Mouse (Mus musculus): ENCODE data around the gene Rims3.

Gene Rims3

GRCm38 (mm10) chr4:120891960-120892359 lies 37.3 kb downstream of the Rims3 start:
- no peak for DNase-seq (ENCODE audit: low read depth, low spot score)

- no peak for DNase-seq (ENCODE audit: low read depth, low spot score)
Measured at GRCm38 (mm10) chr4:120892516-120892915, 37.9 kb downstream of the Rims3 start.

- DNase-seq (ENCODE audit: low read depth, low spot score) = no peak
Measured at GRCm38 (mm10) chr4:120893656-120894401, 39.2 kb downstream of the Rims3 start.

GRCm38 (mm10) chr4:120894584-120894983 lies 40.0 kb downstream of the Rims3 start:
- no peak for DNase-seq (ENCODE audit: low read depth, low spot score)

- no peak for DNase-seq (ENCODE audit: low read depth, low spot score)
Measured at GRCm38 (mm10) chr4:120895226-120895625, 40.6 kb downstream of the Rims3 start.

- DNase-seq (ENCODE audit: low read depth, low spot score) = no peak
Measured at GRCm38 (mm10) chr4:120895810-120896584, 41.4 kb downstream of the Rims3 start.

GRCm38 (mm10) chr4:120904533-120904932 lies 49.9 kb downstream of the Rims3 start:
- DNase-seq (ENCODE audit: low read depth, low spot score) = no peak

- DNase-seq (ENCODE audit: low read depth, low spot score) = no peak
Measured at GRCm38 (mm10) chr4:120905644-120906043, 51.0 kb downstream of the Rims3 start.

- peak; percentile 67 for DNase-seq (ENCODE audit: low read depth, low spot score)
Measured at GRCm38 (mm10) chr4:120909558-120910150, 55.0 kb downstream of the Rims3 start.

- no peak for DNase-seq (ENCODE audit: low read depth, low spot score)
Measured at GRCm38 (mm10) chr4:120911086-120911485, 56.5 kb downstream of the Rims3 start.

GRCm38 (mm10) chr4:120912866-120913265 lies 58.2 kb downstream of the Rims3 start:
- no peak for DNase-seq (ENCODE audit: low read depth, low spot score)

GRCm38 (mm10) chr4:120913443-120913842 lies 58.8 kb downstream of the Rims3 start:
- DNase-seq (ENCODE audit: low read depth, low spot score) = no peak

- DNase-seq (ENCODE audit: low read depth, low spot score) = no peak
Measured at GRCm38 (mm10) chr4:120913861-120914260, 59.2 kb downstream of the Rims3 start.

GRCm38 (mm10) chr4:120914501-120914900 lies 59.9 kb downstream of the Rims3 start:
- no peak for DNase-seq (ENCODE audit: low read depth, low spot score)

- no peak for DNase-seq (ENCODE audit: low read depth, low spot score)
Measured at GRCm38 (mm10) chr4:120921461-120921860, 66.8 kb downstream of the Rims3 start.

GRCm38 (mm10) chr4:120924554-120925299 lies 70.1 kb downstream of the Rims3 start, which contains the start of gene Exo5:
Exo5 (minus strand) TSS chr4:120925017.
- DNase-seq (ENCODE audit: low read depth, low spot score) = peak; percentile 86

GRCm38 (mm10) chr4:120925386-120925785 lies 70.8 kb downstream of the Rims3 start:
- DNase-seq (ENCODE audit: low read depth, low spot score) = no peak

GRCm38 (mm10) chr4:120928686-120929085 lies 74.1 kb downstream of the Rims3 start:
- DNase-seq (ENCODE audit: low read depth, low spot score) = no peak

- no peak for DNase-seq (ENCODE audit: low read depth, low spot score)
Measured at GRCm38 (mm10) chr4:120930736-120931135, 76.1 kb downstream of the Rims3 start.

GRCm38 (mm10) chr4:120935006-120935405 lies 80.4 kb downstream of the Rims3 start:
- no peak for DNase-seq (ENCODE audit: low read depth, low spot score)

All from embryo, embryonic 11.5 days (tissue).